Mouse (Mus musculus): ENCODE results near the gene Grb10. TPM values are rescaled to one million over a fixed set of nuclear protein-coding genes. Genes with fewer than 3 reads are reported as not detected.

Grb10 gene
- total RNA-seq, 2 experiments from 2014 or later = 46.2 to 52.1 TPM

DNA sequence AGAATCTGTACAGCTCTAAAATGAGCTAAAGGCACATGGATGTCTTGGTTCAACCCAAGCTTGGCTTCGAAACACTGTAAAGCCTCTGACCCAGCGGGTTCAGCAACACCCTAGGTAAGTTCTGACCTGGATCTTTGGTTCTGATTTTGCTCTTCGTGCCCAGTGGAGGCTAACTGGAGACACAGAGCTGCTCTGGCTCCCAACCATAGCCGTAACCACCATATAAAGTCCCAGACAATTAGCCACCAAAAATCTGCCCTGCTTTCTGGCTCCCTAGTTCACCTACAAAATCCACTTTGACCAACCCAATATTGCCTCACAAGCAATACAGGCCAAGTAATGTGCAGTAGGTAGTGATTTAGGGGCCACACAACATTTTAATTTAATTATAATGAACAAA is 3.7 kb downstream of the Grb10 start:
- intact Hi-C loops (cut with DNase I) = loop anchor here (10.0 kb wide), 1 partner anchor 320 kb away; no protein-coding TSS in a partner anchor
- DNase-seq = no peak

DNA sequence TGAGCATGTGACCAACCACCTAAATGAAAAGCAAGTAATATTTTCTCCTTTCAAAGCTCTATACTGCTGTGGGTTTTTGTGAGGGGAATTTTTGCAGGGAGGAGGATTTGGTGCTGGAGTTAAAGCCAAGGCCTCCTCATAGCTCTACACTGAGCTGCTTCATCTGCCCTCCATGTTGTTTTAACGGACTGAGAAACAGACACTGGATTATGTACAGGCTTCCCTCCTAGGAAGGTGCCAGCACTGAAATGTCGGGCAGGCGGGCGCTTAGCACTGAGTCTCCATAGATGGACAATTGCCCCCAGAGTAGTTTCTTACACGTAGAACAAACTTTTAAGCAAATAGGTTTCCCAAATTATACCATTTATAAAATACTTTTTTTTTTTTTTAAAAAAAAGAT is 4.1 kb downstream of the Grb10 start:
- DNase-seq = no peak
- intact Hi-C loops (cut with DNase I) = loop anchor here (10.0 kb wide), 1 partner anchor 320 kb away; no protein-coding TSS in a partner anchor

DNA sequence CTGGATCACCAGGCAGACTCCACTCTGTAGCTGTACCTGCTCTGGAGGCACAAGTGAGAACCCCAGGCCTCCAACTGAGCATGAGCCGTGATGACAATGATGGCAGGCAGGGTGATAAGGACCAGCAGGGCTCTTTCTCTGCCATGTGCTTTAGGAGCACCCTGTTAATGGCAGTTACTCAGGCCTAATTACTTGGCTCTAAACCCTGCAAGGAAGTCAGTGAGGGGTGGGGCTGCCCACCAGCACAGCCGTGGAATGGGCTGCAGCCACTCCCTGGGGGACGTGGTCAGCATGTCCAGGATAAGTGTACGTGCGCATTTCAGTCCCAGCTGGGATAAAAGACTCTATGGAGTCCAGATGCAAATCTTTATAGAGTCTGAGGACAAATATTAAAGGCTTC is 5.7 kb downstream of the Grb10 start:
- DNase-seq = no peak

DNA sequence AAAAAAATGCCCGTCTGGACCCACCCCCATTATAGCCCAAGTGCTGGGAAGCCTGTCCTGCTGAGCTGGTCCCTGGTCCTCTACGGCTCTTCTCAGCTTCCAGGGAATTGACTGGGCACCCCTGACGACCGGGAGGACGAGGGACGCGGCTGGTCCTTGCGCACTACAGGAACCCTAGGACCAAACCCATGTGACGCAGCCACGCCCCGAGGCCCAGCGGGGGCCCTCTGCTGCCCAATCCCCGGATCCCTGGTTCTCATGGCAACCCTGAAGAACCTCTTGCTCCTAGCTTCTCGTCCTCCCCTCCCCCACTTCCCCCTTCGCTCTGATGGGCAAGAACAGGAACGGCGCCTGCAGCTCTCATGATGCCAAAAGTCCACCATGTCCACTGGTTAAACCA is 11.8 kb downstream of the Grb10 start:
- intact Hi-C loops (cut with DNase I) = no loop called here
- DNase-seq = peak; percentile 65

More for the DNA sequence above, 5.7 kb downstream of the Grb10 start:
- intact Hi-C loops (cut with DNase I) = loop anchor here (10.0 kb wide), 1 partner anchor 322 kb away; no protein-coding TSS in a partner anchor

DNA sequence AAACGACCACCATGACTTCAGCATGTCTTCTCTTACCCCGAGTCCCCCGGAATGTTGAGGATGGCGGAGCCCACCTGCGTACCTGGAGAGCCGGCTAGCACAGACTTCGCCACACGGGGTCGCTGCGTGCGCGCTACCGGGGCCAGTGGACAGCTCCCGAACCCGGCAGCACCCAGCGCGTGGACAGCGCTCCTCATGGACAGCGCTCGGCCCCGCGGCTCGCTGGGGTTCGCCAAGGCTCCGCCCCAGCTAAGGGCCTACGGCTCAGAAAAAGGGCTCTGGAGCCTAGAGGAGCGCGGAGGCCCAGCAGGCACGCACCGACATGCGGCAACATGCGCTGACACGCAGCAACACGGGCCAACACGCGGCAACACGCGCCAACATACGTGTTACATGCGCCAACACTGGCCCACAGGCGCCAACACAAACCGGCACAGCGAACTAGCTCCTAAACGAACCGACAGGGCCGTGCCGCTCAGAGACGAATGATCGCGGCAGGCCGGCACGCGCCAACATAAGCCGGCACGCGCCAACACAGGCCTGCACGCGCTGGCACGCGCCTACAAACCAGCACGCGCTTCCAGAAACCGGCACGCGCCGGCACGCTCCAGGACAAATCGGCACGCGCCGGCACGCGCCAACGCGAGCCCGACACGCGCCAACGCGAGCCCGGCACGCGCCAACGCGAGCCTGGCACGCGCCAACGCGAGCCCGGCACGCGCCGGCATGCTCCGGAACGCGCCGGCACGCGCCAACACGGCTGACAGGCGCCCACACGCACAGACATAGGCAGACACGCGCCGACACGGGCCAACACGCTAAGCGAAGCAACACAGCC is 12.5 kb downstream of the Grb10 start:
- peak; percentile 82 for DNase-seq
- intact Hi-C loops (cut with DNase I) = no loop called here

DNA sequence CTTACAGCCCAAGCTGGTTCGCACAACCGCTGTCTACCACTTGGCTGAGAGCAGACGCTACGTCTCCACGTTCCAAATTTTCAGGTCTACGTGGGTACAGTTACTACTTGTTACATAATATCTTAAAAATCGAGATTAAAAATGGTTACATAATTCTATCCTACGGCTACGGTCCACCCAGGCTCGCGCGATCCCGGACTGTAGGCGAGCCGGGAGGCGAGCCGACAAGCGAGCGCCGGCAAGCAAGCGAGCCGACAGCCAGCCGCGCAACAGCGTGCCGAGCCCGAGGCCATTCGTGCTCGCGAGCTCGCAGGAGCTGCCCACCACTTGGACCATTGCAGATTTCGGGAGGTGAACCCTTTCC is 13.1 kb downstream of the Grb10 start:
- no peak for DNase-seq
- intact Hi-C loops (cut with DNase I) = no loop called here

DNA sequence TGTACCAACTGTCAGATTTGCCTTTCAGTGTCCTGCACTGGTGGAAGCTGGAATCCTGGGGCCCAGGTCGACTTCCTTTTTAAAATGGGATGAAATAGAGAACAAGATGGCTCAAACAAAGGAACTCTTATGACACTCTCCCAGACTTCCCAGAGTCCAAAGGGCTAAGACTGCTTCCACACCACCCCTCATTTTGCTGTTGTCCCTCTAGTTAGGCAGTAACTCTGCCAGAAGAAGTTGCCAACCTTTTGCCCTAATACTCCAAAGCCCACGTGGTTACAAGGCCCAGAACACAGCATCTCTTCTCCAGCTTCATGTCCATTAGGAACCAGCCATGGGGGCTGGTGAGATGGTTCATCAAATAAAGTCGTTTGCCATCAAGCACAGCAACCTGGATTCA is 15.4 kb downstream of the Grb10 start:
- DNase-seq = no peak
- intact Hi-C loops (cut with DNase I) = no loop called here

DNA sequence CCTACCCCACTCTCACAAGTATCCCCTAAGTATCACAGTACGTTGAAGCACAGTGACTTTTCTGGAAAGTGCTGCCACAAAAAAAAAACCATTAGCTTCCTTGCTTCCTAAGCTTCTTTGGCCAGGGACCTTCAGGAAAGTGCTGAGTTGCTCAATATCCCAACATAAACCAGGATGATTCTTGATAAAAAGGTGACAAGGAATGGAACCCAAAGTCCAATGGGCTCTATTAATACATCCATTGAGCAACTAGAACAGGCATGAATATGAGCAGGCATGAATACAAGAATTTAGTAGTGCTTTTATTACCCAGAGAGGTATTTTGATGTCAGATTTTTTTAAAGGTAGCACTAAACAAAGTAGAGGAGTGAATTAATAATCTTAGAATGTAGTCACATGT is 18.8 kb downstream of the Grb10 start:
- intact Hi-C loops (cut with DNase I) = no loop called here

DNA sequence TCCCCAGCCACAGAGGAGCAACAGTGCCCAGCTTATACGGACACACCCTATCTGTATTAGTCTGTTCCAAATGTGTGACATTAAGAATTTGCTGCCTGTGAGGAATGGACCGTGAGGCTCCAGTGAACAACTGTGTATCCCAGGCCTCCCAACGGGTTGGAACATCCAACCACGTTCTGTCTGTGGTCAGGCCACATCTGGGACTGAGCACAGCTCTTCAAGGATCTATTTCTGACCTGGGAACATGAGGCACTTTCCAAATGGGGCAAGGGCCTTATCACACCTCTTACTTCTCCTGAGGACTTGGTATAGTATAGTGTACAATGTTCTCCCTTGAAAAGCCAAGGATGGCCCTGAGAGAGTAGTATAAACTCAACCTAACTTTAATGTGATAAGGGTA is 19.9 kb downstream of the Grb10 start:
- intact Hi-C loops (cut with DNase I) = no loop called here
- no peak for DNase-seq

More for the DNA sequence above, 18.8 kb downstream of the Grb10 start:
- DNase-seq = no peak

DNA sequence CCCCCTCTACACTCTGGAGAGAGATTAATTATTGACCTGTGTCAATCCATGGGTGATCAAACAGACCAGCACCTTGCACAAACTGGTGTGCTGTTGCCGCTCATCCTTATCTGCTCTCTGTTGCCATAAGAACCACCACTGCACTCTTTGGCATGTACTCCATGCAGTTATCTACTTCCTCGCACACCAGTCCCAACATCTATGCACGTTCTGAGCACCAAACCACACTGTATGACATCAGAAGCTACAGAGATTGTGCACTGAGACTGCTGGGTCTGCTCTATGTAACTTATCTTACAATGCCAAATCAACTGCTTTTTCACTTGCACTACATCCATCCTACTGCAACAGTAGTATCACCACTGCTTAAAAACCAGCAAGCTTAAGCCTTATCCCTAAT is 28.4 kb downstream of the Grb10 start:
- DNase-seq = no peak
- intact Hi-C loops (cut with DNase I) = no loop called here

DNA sequence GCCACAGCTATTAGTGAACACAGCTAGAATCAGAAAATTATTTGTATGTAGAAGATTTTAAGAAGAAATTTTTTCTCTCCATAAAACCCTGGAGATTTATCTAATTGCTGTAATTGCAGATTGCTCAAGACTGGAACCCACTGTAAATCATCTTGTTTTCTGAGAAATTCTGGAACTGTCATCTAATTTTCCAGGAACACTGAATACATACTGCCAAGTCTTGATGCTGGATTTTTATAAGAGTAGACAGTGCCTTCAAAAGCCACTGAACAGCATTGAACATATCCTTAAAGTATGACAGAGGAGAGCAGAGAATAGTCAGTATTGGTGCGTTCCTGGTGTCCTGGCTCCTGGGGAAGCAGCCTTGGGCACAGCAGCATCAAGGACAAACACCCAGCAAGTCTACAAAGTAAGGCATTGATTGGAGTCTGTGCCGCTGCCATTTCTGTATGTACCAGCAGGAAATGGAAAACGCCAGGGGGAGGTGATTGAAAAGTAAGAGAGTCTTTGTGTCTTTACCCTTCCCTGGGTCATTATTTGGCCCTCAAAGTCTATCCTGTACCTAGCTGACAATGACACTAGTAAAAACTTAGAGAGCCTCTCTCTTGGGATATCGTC is 38.1 kb downstream of the Grb10 start:
- intact Hi-C loops (cut with DNase I) = no loop called here
- DNase-seq = no peak

DNA sequence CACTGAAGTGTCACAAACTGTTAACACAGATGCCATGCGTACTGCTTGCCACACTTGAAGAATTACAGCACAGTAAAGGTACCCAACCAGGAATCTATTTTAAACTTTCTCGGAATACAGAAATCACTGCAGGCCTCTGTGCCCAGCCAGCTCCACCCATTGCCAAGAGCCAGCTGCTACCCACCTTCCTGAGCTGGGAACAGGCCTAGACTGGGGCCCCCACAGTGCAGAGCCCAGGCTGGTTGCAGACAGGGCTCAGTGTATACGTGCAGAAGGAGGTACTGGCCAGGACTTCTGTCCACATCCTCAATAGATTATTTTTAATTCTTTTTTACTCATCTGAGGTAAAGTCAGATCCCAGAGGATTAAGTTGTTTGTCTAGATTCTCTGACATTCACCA is 39.6 kb downstream of the Grb10 start:
- intact Hi-C loops (cut with DNase I) = no loop called here
- DNase-seq = peak; percentile 66

DNA sequence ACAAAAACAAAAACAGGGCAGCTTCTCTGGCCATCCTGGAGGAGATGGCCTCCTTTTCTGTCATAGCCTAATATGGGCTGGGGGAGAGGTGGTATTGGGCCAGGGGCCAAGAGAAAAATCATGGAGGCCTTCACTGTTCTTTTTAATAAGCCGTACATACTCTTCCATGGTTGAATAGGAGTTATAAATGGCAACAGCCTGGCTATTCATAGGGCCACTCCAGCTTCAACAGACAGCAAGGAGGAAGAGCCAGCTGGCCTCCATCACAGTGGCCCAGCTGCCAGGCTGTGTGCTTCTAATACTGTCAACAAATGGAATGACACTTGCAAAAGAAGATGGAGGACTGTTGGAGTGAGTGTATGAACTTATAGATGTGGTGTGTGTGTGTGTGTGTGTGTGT is 41.4 kb downstream of the Grb10 start:
- intact Hi-C loops (cut with DNase I) = no loop called here
- peak; percentile 32 for DNase-seq

DNA sequence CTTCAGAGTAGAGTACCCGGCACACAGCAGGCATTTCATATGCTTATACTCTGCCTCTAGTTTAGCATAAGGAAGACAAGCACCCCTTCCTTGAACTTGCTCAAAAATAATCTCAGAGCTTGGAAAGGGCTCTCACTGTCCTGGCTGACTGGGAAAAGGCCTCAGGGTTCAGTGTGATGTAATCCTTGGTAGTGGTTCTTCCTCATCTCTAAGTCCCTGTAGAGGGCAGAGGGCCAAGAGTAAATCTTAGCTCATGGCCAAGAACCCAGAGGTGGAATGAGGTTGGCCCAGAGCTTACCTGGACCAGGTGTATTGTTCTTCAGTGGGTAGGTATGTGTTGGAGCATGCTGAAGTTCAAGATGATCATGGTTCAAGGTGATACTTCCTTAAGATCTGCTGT is 43.1 kb downstream of the Grb10 start:
- DNase-seq = no peak
- intact Hi-C loops (cut with DNase I) = no loop called here

DNA sequence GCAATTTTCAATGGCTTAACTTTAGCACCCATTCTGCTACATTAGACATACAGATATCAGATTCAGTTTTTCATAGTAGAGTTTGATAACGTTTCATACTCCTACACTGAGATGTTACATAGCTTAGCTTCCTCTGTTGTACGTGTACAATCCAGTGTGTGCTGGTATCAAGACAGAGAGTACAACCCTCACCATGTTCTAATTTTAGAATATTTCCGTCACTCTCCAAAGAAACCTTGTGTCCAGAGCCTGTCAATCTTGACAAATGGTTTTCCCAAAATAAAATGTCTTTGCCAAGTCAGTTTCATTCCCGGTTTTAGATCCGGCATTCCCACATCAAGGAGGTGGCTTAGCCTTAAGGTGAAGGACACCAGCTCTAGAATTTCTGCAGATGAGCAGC is 44.7 kb downstream of the Grb10 start:
- intact Hi-C loops (cut with DNase I) = no loop called here
- DNase-seq = no peak

DNA sequence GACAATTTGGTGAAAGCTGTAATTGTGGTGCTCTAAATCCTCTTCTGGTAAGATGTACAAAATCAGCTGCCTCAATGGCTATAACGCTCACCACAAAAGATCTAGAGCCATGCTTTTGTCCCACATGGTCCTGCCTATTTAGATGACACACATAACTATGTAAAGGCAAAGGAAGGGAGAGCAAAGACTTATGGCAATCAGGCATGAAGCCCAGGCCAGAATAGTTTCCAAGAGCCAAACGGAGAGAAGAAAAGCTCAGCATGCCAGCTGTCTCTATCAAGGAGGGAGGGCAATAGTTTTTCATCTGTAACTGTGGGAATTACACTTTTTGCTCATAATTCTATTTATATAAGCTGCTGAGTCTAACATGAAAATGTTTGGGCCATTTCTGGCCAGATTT is 45.3 kb downstream of the Grb10 start:
- intact Hi-C loops (cut with DNase I) = no loop called here
- DNase-seq = no peak

DNA sequence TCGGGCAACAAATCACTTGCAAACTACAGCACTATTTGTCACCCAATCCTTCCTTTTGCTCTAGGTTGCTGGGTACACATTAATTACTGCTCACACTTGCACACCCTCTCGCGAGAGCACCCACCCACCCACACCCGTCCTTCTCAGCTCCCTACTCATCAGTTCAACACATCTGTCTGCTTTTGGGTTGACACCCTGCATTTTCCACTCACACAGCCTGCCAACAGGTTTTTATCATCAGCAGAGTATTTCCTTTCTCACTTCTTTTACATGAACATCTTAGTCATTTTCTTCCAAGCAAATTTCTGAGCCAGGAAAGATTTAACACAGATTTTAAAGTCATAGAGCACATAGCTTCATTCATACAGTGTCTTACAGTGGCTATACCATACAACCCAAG is 48.6 kb downstream of the Grb10 start:
- intact Hi-C loops (cut with DNase I) = loop anchor here (10.0 kb wide), 1 partner anchor 525 kb away; the partner anchor contains the start of genes Spata48 and Zpbp
- no peak for DNase-seq

DNA sequence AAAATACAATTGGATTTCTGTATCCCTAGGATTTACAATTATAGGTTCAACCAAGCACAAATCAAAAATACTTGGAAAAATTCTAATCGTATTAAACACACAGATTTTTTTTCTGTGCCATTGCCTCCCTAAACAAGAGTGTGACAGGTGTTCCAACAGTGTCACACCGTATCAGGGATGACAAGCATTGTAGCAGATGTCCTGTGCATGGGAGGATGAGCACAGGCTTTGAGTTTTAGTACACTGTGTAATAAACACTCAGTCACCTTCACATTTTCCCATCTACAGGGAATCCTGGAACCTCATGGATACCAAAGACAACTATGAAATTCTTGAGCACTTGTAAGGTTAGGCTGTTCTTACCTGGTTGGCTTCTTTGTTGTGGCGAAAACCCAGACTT is 51.2 kb downstream of the Grb10 start:
- no peak for DNase-seq
- intact Hi-C loops (cut with DNase I) = loop anchor here (10.0 kb wide), 1 partner anchor 522 kb away; the partner anchor contains the start of genes Spata48 and Zpbp

DNA sequence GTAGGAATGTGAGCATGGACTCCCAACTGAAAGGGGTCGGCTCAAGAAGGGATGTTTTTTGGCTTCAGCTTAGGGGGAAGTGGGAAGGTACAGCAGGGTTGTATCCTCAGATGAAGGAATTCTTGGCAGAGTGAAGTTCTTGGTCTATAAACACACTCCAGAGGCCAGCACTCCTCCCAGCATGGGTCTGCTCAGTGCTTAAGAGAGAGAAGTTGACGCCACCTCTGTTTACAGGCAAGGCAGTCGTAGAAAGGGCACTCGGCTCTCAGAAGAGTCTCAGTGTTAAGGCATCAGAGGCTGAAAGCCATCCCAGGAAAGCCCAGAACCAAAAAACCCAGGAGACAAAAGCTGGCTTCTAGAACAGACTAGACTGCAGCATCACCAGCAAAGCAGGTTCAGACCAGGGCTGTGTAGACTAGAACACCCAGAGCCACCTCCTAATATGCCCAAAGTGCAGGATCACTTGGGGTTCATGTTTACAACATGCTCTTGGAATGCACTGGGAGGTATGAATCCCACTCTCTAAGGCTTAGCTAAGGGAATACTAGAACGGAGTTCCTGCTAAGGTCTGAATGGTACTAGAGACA is 59.8 kb downstream of the Grb10 start:
- intact Hi-C loops (cut with DNase I) = no loop called here

DNA sequence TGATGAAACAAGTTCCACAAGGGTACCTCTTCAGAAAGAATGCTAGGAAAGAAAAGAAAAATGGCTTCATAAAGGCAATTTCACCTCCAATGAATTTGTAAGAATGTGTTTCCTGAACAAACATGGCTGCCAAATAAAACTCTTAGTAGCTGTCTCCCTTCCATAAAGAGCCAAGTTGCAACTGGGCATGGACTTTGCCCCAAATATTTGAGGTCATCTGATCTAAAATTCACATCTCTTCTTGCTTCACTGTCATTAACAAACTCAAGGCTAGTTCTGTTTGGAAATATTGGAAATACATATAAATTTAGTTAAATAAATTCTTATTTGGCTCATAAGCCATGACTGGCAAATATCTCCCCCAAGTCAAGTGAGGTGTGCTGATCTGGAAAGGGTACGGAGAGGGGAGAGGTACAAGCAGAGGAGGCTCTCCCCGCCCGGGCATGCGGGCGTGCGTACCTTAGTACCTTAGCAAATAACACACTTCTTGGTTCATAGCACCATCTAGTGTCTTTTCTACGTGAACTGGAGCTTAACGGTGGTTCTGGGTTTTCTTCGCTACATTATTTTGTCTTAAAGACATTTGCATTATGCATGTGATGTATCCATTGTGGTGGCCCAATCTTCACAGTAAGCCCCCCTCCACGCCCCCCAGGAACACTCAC is 63.8 kb downstream of the Grb10 start:
- DNase-seq = peak; percentile 20
- intact Hi-C loops (cut with DNase I) = no loop called here

More for the DNA sequence above, 59.8 kb downstream of the Grb10 start:
- DNase-seq = no peak

DNA sequence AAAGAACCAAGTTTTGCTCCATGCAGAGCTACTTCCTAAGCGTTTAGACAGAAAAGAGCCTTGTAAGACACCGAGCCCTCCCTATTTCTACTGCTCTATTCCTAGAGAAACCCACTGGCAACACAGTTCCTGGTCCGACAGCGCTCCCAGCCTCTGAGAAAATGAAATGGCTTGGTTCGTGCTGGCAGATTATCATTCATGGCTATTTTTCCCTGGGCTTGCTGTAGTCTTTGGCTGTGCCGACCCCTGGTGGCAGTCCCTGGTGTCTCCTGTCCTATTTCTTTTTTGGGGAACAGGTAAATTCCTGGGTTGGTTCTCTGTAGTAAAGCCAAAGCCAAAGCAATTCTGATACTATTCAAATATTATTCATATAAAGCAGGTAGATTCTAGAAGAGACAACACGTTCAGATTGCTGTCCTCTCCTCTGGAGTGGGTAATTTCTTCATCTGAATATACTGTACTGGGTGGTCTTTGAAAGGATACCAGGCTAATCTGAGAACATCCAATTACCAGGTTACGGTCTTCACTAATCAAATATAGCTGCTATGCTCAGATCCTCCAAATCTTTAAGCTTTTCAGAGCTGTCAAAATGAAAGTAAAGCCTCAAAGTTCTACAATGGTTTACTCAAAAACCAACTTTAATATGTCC is 65.0 kb downstream of the Grb10 start:
- DNase-seq = peak; percentile 76
- intact Hi-C loops (cut with DNase I) = loop anchor here (2.0 kb wide), 1 partner anchor 153 kb away; no protein-coding TSS in a partner anchor

Data from left cerebral cortex, postnatal 4 days (tissue).